Mouse (Mus musculus) gonadal fat pad, adult 2 months (tissue): ENCODE data around the gene Ch25h. TPM values are rescaled to one million over a fixed set of nuclear protein-coding genes. Genes with fewer than 3 reads are reported as not detected.

ENCODE experiments used
- DNase-seq: peaks from one replicate; pipeline ENCODE4 v3.0.0-alpha.2; 2012; ENCODE audit warnings: low read depth
- polyA plus RNA-seq: library from polyadenylated mRNA; depleted of rRNA; stranded (reverse); fragments of >200 nt; gene quantifications from 2 replicates; pipeline ENCODE4 v1.2.3, GENCODE M21; 2012; rRNA removed

Ch25h gene
- polyA plus RNA-seq, 1 experiment: 119 TPM

GRCm38 (mm10) chr19:34468794-34469193, 6.2 kb downstream of the Ch25h start:
- no peak for DNase-seq

GRCm38 (mm10) chr19:34468216-34468615, 6.7 kb downstream of the Ch25h start:
- no peak for DNase-seq

GRCm38 (mm10) chr19:34464453-34464852, 10.5 kb downstream of the Ch25h start:
- no peak for DNase-seq

GRCm38 (mm10) chr19:34461451-34462019, 13.4 kb downstream of the Ch25h start:
- DNase-seq: no peak

GRCm38 (mm10) chr19:34450784-34451370, 24.1 kb downstream of the Ch25h start:
- DNase-seq: no peak

GRCm38 (mm10) chr19:34448851-34449250, 26.1 kb downstream of the Ch25h start:
- DNase-seq: no peak

GRCm38 (mm10) chr19:34445410-34446012, 29.5 kb downstream of the Ch25h start:
- no peak for DNase-seq

GRCm38 (mm10) chr19:34444785-34445184, 30.2 kb downstream of the Ch25h start:
- no peak for DNase-seq

GRCm38 (mm10) chr19:34441979-34442378, 33.0 kb downstream of the Ch25h start:
- DNase-seq: peak; percentile 86

- DNase-seq: no peak
Measured at GRCm38 (mm10) chr19:34435197-34435611, 39.8 kb downstream of the Ch25h start.

- DNase-seq: no peak
Measured at GRCm38 (mm10) chr19:34431314-34431713, 43.6 kb downstream of the Ch25h start.

- no peak for DNase-seq
Measured at GRCm38 (mm10) chr19:34423783-34424335, 51.1 kb downstream of the Ch25h start.

Other genes with a start within 250 kb of the Ch25h start
- 1,153 and 1,418 TPM in 2 replicates for gene Acta2, start 219.6 kb downstream of the Ch25h start, polyA plus RNA-seq
- gene Fas, start 184.5 kb downstream of the Ch25h start, polyA plus RNA-seq: 8.7 and 10.9 TPM in 2 replicates
- 25.4 and 31.3 TPM in 2 replicates for gene Lipa, start 52.3 kb upstream of the Ch25h start, polyA plus RNA-seq
- 1.5 TPM in 2 replicates for gene Ifit2, start 75.5 kb upstream of the Ch25h start, polyA plus RNA-seq
- 4.1 TPM in 2 replicates for gene Ifit3, start 108.4 kb upstream of the Ch25h start, polyA plus RNA-seq
- gene Ifit1bl1, start 126.8 kb upstream of the Ch25h start, polyA plus RNA-seq: 0.12 and 0.15 TPM in 2 replicates
- gene Ifit3b, start 132.8 kb upstream of the Ch25h start, polyA plus RNA-seq: 1.0 and 1.1 TPM in 2 replicates
- 0.03 and 0.10 TPM in 2 replicates for gene Ifit1bl2, start 165.6 kb upstream of the Ch25h start, polyA plus RNA-seq
- gene Ifit1, start 165.7 kb upstream of the Ch25h start, polyA plus RNA-seq: 2.3 and 2.6 TPM in 2 replicates